Mouse (Mus musculus) CD8-positive naive resting alpha-beta T cell, adult 57 days (primary cell): ENCODE results near the gene Rabl6. TPM values are rescaled to one million over a fixed set of nuclear protein-coding genes. Genes with fewer than 3 reads are reported as not detected.

ENCODE experiments used
- total RNA-seq: library from RNA; stranded (reverse); gene quantifications from one replicate; pipeline ENCODE4 v1.2.4, GENCODE M21; 2023

Gene Rabl6
- 115 TPM for total RNA-seq

GRCm38 (mm10) chr2:25607761-25608622 is at the start of gene Rabl6:
Gene Rabl6 (minus strand): TSS chr2:25608521.

GRCm38 (mm10) chr2:25657652-25658051 is 49.3 kb upstream of the Rabl6 start, which contains the start of gene Lcn5:
Gene Lcn5 (plus strand): TSS chr2:25657952.

GRCm38 (mm10) chr2:25652902-25653301 is 44.6 kb upstream of the Rabl6 start, which contains the start of gene Lcn8:
Gene Lcn8 (plus strand): TSS chr2:25653120.

GRCm38 (mm10) chr2:25627811-25628210 is 19.5 kb upstream of the Rabl6 start, which contains the start of gene Fcna:
Gene Fcna (minus strand): TSS chr2:25628030.

GRCm38 (mm10) chr2:25621229-25622200 is 13.2 kb upstream of the Rabl6 start, which contains the start of gene Tmem141:
Gene Tmem141 (minus strand): TSS chr2:25622005.

GRCm38 (mm10) chr2:25617578-25617977 is 9.3 kb upstream of the Rabl6 start, which contains the start of gene Ccdc183:
Gene Ccdc183 (minus strand): TSS chr2:25617678.

GRCm38 (mm10) chr2:25581294-25581864 is 26.9 kb downstream of the Rabl6 start, which contains the start of gene Ajm1:
Gene Ajm1 (minus strand): TSS chr2:25581757.

GRCm38 (mm10) chr2:25574579-25575431 is 33.5 kb downstream of the Rabl6 start, which contains the start of the genes Mamdc4 and Phpt1:
Gene Mamdc4 (minus strand): TSS chr2:25574845.
Gene Phpt1 (minus strand): TSS chr2:25575224.

GRCm38 (mm10) chr2:25557221-25557963 is 50.9 kb downstream of the Rabl6 start, which contains the start of gene Edf1:
Gene Edf1 (plus strand): TSS chr2:25557847.

GRCm38 (mm10) chr2:25546811-25547491 is 61.4 kb downstream of the Rabl6 start, which contains the start of gene Traf2:
Gene Traf2 (minus strand): TSS chr2:25546940.

Other genes starting within 250 kb of the Rabl6 start
- 12.6 TPM for gene Uap1l1, start 242.8 kb downstream of the Rabl6 start, total RNA-seq
- not detected for gene Sapcd2, start 236.2 kb downstream of the Rabl6 start, total RNA-seq
- not detected for gene Entpd2, start 212.6 kb downstream of the Rabl6 start, total RNA-seq
- gene Npdc1, start 209.2 kb downstream of the Rabl6 start, total RNA-seq = 2.3 TPM
- 0.52 TPM for gene Fut7, start 185.3 kb downstream of the Rabl6 start, total RNA-seq
- gene Abca2, start 179.8 kb downstream of the Rabl6 start, total RNA-seq = 80.3 TPM
- not detected for gene Clic3, start 151.7 kb downstream of the Rabl6 start, total RNA-seq
- 83.0 TPM for gene Paxx, start 147.4 kb downstream of the Rabl6 start, total RNA-seq
- gene Ptgds, start 138.5 kb downstream of the Rabl6 start, total RNA-seq = not detected
- not detected for gene Lcn12, start 114.6 kb downstream of the Rabl6 start, total RNA-seq
- gene Fbxw5, start 107.8 kb downstream of the Rabl6 start, total RNA-seq = 60.4 TPM
- not detected for gene C8g, start 106.8 kb downstream of the Rabl6 start, total RNA-seq
- gene Traf2, start 61.6 kb downstream of the Rabl6 start, total RNA-seq = 40.5 TPM
- gene Edf1, start 50.7 kb downstream of the Rabl6 start, total RNA-seq = 100 TPM
- gene Mamdc4, start 33.7 kb downstream of the Rabl6 start, total RNA-seq = 2.0 TPM
- gene Phpt1, start 33.3 kb downstream of the Rabl6 start, total RNA-seq = 18.9 TPM
- gene Ajm1, start 26.8 kb downstream of the Rabl6 start, total RNA-seq = 0.70 TPM
- gene Ccdc183, start 9.2 kb upstream of the Rabl6 start, total RNA-seq = not detected
- gene Tmem141, start 13.5 kb upstream of the Rabl6 start, total RNA-seq = 0.80 TPM
- 2.1 TPM for gene Fcna, start 19.5 kb upstream of the Rabl6 start, total RNA-seq
- gene Lcn8, start 44.6 kb upstream of the Rabl6 start, total RNA-seq = not detected
- gene Lcn5, start 49.4 kb upstream of the Rabl6 start, total RNA-seq = not detected
- not detected for gene Lcn6, start 68.3 kb upstream of the Rabl6 start, total RNA-seq
- gene Lcn10, start 74.2 kb upstream of the Rabl6 start, total RNA-seq = not detected
- gene Obp2a, start 91.5 kb upstream of the Rabl6 start, total RNA-seq = not detected
- gene Bmyc, start 98.2 kb upstream of the Rabl6 start, total RNA-seq = 16.7 TPM
- gene Obp2b, start 128.5 kb upstream of the Rabl6 start, total RNA-seq = not detected
- not detected for gene Lcn3, start 157.0 kb upstream of the Rabl6 start, total RNA-seq
- not detected for gene Lcn11, start 168.5 kb upstream of the Rabl6 start, total RNA-seq
- not detected for gene Gm13539, start 173.7 kb upstream of the Rabl6 start, total RNA-seq
- gene Glt6d1, start 207.3 kb upstream of the Rabl6 start, total RNA-seq = not detected
- not detected for gene Lcn9, start 214.6 kb upstream of the Rabl6 start, total RNA-seq
- gene Sohlh1, start 238.7 kb upstream of the Rabl6 start, total RNA-seq = not detected